Mouse (Mus musculus): ENCODE measurements around the gene Ogn. TPM values are rescaled to one million over a fixed set of nuclear protein-coding genes. Genes with fewer than 3 reads are reported as not detected.

Ogn gene
- total RNA-seq, 4 experiments from 2014 or later: 5.1 to 9.6 (median 8.3) TPM

DNA sequence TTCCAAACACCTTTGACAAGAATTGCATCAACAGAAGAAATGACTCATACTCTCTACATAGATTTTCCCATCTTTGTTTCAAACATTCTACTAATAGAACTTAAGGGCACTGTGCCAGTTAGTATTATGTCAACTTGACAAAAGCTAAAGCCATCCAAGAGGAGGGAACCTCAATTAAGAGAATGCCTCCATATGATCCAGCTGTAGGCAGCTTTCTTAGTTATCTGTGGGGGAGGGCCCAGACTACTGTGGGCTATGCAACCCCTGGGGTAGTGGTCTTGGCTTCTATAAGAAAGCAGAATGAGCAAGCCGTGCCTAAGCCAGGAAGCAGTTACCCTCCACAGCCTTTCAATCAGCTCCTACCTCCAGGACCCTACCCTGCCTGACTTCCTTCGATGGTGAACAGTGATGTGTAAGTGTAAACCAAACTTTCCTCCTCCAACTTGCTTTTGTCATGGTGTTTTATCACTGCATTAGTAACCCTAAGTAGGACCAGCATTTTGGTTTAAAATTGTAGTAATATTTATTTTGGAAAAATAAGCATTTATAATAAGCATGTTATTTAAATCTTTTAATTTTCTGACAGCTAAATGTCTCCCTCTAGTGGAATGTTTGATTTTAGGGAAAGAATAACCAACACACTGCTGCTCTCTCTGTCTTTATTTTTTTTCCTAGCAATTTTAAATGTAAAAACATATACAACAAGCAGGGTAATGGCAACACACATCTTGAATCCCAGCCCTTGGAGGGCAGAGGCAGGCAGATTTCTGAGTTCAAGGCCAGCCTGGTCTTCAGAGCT is 37.1 kb downstream of the Ogn start:
- peak in 1 of 2 experiments; percentile 13 for DNase-seq (ENCODE audit: low spot score in 2 of 2)

DNA sequence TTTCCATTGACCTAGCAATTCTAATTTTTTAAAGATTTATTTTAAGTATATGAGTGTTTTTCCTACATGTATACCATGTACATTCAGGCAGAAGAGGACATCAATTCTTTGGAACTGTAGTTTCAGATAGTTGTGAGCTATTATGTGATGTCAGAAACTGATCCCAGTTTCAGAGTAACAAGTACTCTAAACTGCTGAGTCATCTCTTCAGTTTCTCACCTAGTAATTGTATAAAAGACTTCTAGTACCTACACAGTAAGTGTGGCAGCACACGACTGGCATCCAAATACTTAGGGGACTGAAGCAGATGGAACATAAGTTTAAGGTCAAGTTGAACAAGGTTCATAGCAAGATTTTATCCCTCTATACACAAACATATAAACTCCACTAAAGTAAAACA is 38.2 kb downstream of the Ogn start:
- no peak for DNase-seq (ENCODE audit: low spot score in 2 of 2)

DNA sequence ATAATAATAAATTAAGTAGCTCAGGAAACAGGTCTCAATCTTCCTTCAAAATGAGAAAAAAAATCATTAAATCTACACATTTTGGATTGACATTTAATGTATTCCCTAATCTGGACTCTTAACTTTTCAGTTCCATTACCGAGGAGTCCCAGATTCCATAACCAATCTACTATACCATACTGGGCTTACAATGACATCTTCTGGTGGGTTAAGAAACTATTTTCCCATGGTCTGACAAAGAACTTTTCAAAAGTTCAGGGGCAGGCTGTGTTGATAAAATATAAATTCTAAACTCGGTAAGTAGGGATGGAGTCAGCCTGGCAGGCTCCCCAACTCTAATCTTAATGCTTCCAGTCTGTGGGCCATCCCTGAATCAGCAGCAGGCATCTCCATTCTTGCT is 43.3 kb downstream of the Ogn start:
- DNase-seq (ENCODE audit: low spot score in 2 of 2): no peak

DNA sequence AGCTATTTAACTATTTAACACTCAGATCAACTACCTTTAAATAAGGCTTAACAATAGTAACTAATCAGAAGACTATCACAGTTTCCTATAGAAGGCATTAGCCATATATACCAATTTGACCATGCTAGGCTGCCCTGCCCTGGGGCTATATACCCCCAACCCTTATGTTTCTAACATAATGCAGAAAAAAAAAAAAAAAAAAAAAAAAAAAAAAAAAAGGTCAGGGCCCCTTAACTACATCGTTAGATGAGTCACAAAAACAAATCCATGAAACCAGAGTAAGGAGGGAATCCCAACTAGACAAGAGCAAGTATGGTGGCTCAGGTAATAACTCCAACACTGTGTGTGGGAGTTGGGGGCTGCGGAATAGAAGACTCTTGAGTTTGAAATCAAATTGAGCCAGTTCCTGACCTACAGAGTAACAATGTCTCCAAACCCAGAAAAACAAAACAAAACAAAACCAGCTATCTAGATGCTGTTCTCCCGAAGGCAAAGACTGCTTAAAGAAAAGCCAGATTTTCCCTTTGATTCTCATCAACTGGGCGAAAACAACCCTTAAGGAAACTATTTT is 44.0 kb downstream of the Ogn start:
- DNase-seq (ENCODE audit: low spot score in 2 of 2): no peak

DNA sequence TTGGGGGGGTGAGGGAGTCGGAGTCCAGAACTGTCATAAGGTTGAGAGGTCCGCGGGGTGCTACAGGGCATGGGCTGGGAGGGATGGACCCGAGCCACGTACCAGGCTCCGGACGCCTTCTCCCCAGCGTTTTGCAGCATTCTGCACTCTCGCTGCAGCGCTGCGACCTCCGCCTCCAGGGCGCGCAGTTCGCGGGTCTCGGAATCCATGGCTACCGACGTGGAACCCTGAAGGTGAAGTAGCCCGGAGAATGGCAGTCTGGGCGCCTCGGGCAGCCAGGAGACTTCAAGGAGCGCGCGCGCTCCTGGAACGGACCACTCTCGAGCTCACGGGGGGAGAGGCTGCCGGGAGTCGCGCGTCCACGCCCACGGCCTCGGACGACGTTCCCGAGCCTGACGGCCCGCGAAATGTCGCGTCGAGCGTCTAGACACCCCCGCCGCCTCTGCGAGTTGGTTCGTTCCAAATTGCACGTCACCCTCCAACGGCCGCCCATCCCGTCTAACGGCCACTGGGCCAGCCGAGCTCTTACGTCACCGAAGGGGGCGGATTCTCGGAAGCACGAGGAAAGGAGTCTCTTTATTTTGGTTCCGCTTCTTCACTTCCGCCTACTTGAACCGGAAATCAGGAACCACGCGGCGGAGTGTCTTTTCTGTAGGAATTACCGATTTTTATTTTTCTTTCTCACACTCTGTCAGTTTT is 44.8 kb downstream of the Ogn start, which contains the start of the genes Cenpp and Nol8:
Gene Cenpp, minus strand, starts transcription at position 305 of the 699 bp plus-strand sequence.
Gene Nol8, plus strand, starts transcription at position 598 of the 699 bp plus-strand sequence.
- DNase-seq (ENCODE audit: low spot score in 2 of 2): peak; percentile 98

DNA sequence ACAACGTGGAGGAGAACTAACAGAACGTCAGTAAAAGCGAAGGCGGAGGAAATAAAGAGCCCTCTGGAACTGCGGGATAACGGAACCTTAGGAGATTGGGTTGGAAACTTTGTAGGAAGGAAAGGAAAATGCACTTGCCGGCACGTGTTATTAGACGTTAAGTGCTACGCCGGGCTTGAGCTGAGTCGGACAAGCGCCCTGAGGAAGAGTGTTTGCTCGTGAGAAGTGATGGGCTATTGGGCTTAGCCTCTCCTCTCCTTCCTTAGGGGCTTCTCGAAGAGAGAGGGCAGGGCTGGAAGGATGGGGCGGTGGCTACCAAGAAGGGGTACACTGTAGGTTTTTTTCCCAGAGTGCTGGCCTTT is 45.3 kb downstream of the Ogn start:
- DNase-seq (ENCODE audit: low spot score in 2 of 2): peak in 1 of 2 experiments; percentile 31

Other genes with a start within 250 kb of the Ogn start
- gene Ippk, start 186.8 kb upstream of the Ogn start, total RNA-seq (2022): 10 to 100 TPM; 16.5 to 21.5 (median 16.8) TPM
- gene Tes3-ps, start 114.7 kb upstream of the Ogn start, total RNA-seq (2022): 1 to 10 TPM; 1.5 to 2.4 (median 2.0) TPM
- 1 to 10 TPM; 2.5 to 3.1 (median 2.9) TPM for gene Ecm2, start 103.2 kb upstream of the Ogn start, total RNA-seq (2022)
- gene Aspn, start 63.6 kb upstream of the Ogn start, total RNA-seq (2022): under 1 TPM; 0.50 to 0.97 (median 0.67) TPM
- gene Omd, start 25.6 kb upstream of the Ogn start, total RNA-seq (2022): 1 to 10 TPM; 1.6 to 2.2 (median 2.1) TPM
- gene Cenpp, start 44.7 kb downstream of the Ogn start, total RNA-seq (2022): 1 to 10 TPM; 1.1 to 1.5 (median 1.3) TPM
- gene Nol8, start 45.0 kb downstream of the Ogn start, total RNA-seq (2022): 10 to 100 TPM; 21.7 to 25.9 (median 24.8) TPM
- gene Iars, start 74.1 kb downstream of the Ogn start, total RNA-seq (2022): 10 to 100 TPM; 51.0 to 76.0 (median 64.3) TPM
- not detected for gene Gm30302, start 191.0 kb downstream of the Ogn start, total RNA-seq (2022)

Data from left cerebral cortex, adult 8-10 months (tissue).